Mouse (Mus musculus) hematopoietic stem cell, adult 5-6 weeks (primary cell): Measurements from ENCODE around the gene Mcrip2. TPM values are rescaled to one million over a fixed set of nuclear protein-coding genes. Genes with fewer than 3 reads are reported as not detected.

Experiments used
- ATAC-seq, 2 experiments: fragments of 125-278 bp in 1 of 2; replicated peaks in 1 of 2; 2 replicates each; pipeline ENCODE4 v1.8.0; 2016 to 2017; ENCODE audit warnings: inconsistent platforms in 2 of 2, mild to moderate bottlenecking in 2 of 2, moderate number of reproducible peaks in 2 of 2, low read depth in 1 of 2, moderate TSS enrichment in 1 of 2; ENCODE audit not compliant: low FRiP score in 2 of 2, poor library complexity in 2 of 2, severe bottlenecking in 2 of 2, insufficient read depth in 1 of 2, low TSS enrichment in 1 of 2
- total RNA-seq: library from RNA; stranded (forward); fragments of 172-1452, 232-1000 nt; gene quantifications from 2 replicates; pipeline ENCODE4 v1.2.3, GENCODE M21; 2017

The Mcrip2 gene
- 7.3 and 13.5 TPM in 2 replicates for total RNA-seq

- peak; percentile 70 to 83 for ATAC-seq
Observed at GRCm38 (mm10) chr17:25868601-25869191, at the start of gene Mcrip2. Mcrip2 (minus strand) TSS chr17:25868764.

GRCm38 (mm10) chr17:25918037-25918750 lies 49.6 kb upstream of the Mcrip2 start:
- no peak for ATAC-seq

GRCm38 (mm10) chr17:25916931-25917647 lies 48.5 kb upstream of the Mcrip2 start:
- ATAC-seq: no peak

- no peak for ATAC-seq
Observed at GRCm38 (mm10) chr17:25914295-25914694, 45.7 kb upstream of the Mcrip2 start.

GRCm38 (mm10) chr17:25913877-25914275 lies 45.3 kb upstream of the Mcrip2 start:
- no peak for ATAC-seq

- ATAC-seq: no peak
Observed at GRCm38 (mm10) chr17:25913186-25913876, 44.8 kb upstream of the Mcrip2 start.

GRCm38 (mm10) chr17:25911816-25912215 lies 43.3 kb upstream of the Mcrip2 start:
- peak; percentile 56 to 65; a peak in 3 of 4 replicates for ATAC-seq

GRCm38 (mm10) chr17:25907640-25908039 lies 39.1 kb upstream of the Mcrip2 start:
- ATAC-seq: no peak

- 0 out of 4 replicates have a peak, but pooled peaks of 1 of the 2 experiments have one; percentile 22 for ATAC-seq
Observed at GRCm38 (mm10) chr17:25903061-25903460, 34.5 kb upstream of the Mcrip2 start.

GRCm38 (mm10) chr17:25900193-25900592 lies 31.6 kb upstream of the Mcrip2 start:
- ATAC-seq: no peak

GRCm38 (mm10) chr17:25895891-25896290 lies 27.3 kb upstream of the Mcrip2 start:
- no peak for ATAC-seq

- no peak for ATAC-seq
Observed at GRCm38 (mm10) chr17:25895415-25895814, 26.9 kb upstream of the Mcrip2 start.

- peak; percentile 86 to 91 for ATAC-seq
Observed at GRCm38 (mm10) chr17:25893975-25894617, 25.5 kb upstream of the Mcrip2 start.

GRCm38 (mm10) chr17:25888837-25889236 lies 20.3 kb upstream of the Mcrip2 start:
- no peak for ATAC-seq

GRCm38 (mm10) chr17:25887467-25887866 lies 18.9 kb upstream of the Mcrip2 start:
- no peak for ATAC-seq

- ATAC-seq: no peak
Observed at GRCm38 (mm10) chr17:25886806-25887205, 18.2 kb upstream of the Mcrip2 start.

- ATAC-seq: peak; percentile 35 to 44; a peak in 2 of 4 replicates
Observed at GRCm38 (mm10) chr17:25885636-25886035, 17.1 kb upstream of the Mcrip2 start.
